Mouse (Mus musculus) embryonic facial prominence, embryonic 11.5 days (tissue): ENCODE measurements at regions not wholly inside any gene's neighbourhood (a gene's known extent, or its start where the extent isn't known, plus 50 kb on each side); places are given as distances from the start of the nearest gene placed in this dataset.

Experiments
- ATAC-seq: fragments of 200-750 bp; cut with Nextera tagmentation; replicated peaks from 2 replicates; pipeline ENCODE4 v1.8.0; 2017; ENCODE audit warnings: low read depth; ENCODE audit not compliant: insufficient number of reproducible peaks, low FRiP score, low TSS enrichment
- DNase-seq: peaks from one replicate; pipeline ENCODE4 v3.0.0-alpha.2; 2015; ENCODE audit warnings: low spot score
- H3K27ac ChIP-seq: fragments of 300-500 bp; sonication (generic); replicated peaks from 2 replicates; pipeline ENCODE4 v1.5.1; 2014; ENCODE audit warnings: mild to moderate bottlenecking, low read depth, low read length, control low read depth
- H3K27me3 ChIP-seq: fragments of 300-500 bp; sonication (generic); 2 replicates; pipeline ENCODE4 v1.6.1; 2014; ENCODE audit warnings: mild to moderate bottlenecking, low read length, moderate library complexity, mixed read lengths; ENCODE audit not compliant: control insufficient read depth, insufficient read depth
- H3K36me3 ChIP-seq: fragments of 300-500 bp; sonication (generic); replicated peaks from 2 replicates; pipeline ENCODE4 v1.6.1; 2014; ENCODE audit warnings: low read depth, mild to moderate bottlenecking, low read length, moderate library complexity, mixed read lengths; ENCODE audit not compliant: control insufficient read depth, insufficient read depth
- H3K4me1 ChIP-seq: fragments of 300-500 bp; sonication (generic); 2 replicates; pipeline ENCODE4 v1.6.1; 2014; ENCODE audit warnings: low read length, mixed read lengths; ENCODE audit not compliant: control insufficient read depth, insufficient read depth
- H3K4me2 ChIP-seq: fragments of 300-500 bp; sonication (generic); 2 replicates; pipeline ENCODE4 v1.6.1; 2014; ENCODE audit warnings: low read depth, mild to moderate bottlenecking, control low read depth, low read length, moderate library complexity
- H3K4me3 ChIP-seq: fragments of 300-500 bp; sonication (generic); 2 replicates; pipeline ENCODE4 v1.5.1; 2014; ENCODE audit warnings: low read depth, low read length, control low read depth
- H3K9ac ChIP-seq: fragments of 300-500 bp; sonication (generic); replicated peaks from 2 replicates; pipeline ENCODE4 v1.6.1; 2014; ENCODE audit warnings: mild to moderate bottlenecking, control low read depth, low read length
- H3K9me3 ChIP-seq: fragments of 300-500 bp; sonication (generic); replicated peaks from 2 replicates; pipeline ENCODE4 v1.6.1; 2016; ENCODE audit warnings: mild to moderate bottlenecking, low read length, inconsistent platforms, mixed read lengths; ENCODE audit not compliant: control insufficient read depth
- WGBS: fragments of 180-500 bp; shearing (Covaris S2); extraction: QIAGEN DNeasy Blood & Tissue Kit; methylation state at CpG from one replicate; pipeline ENCODE4 v1.1.7; 2014; 5-methylcytosine and 5-hydroxymethylcytosine counted together

- H3K9ac ChIP-seq: no peak overlapping the region
- H3K4me3 ChIP-seq: no peak overlapping the region
- H3K9me3 ChIP-seq: no peaks in the 10 kb centered on the region
- no peaks in the 10 kb centered on the region for H3K27me3 ChIP-seq
- H3K27ac ChIP-seq: no peak overlapping the region
- H3K36me3 ChIP-seq: no peaks in the 10 kb centered on the region
- no peaks in the 10 kb centered on the region for H3K4me1 ChIP-seq
- DNase-seq (no peak), ATAC-seq (no peak)
- no peak overlapping the region for H3K4me2 ChIP-seq
- 88% methylated on average over 1 of the region's 1 CpGs for WGBS
These were observed 191.6 kb upstream of the Acvr2a start for GRCm38 (mm10) chr2:48622316-48622715.

- H3K4me2 ChIP-seq: no peak overlapping the region
- DNase-seq: no peak
- H3K4me1 ChIP-seq: no peaks in the 10 kb centered on the region
- no peaks in the 10 kb centered on the region for H3K9me3 ChIP-seq
- no peak for ATAC-seq
- no peak overlapping the region for H3K4me3 ChIP-seq
- WGBS: 66% methylated on average over 6 of the region's 6 CpGs
- no peak overlapping the region for H3K27ac ChIP-seq
- no peaks in the 10 kb centered on the region for H3K27me3 ChIP-seq
- H3K9ac ChIP-seq: no peak overlapping the region
- H3K36me3 ChIP-seq: no peaks in the 10 kb centered on the region
These were observed 189.9 kb upstream of the Acvr2a start for GRCm38 (mm10) chr2:48624040-48624439.

DNA sequence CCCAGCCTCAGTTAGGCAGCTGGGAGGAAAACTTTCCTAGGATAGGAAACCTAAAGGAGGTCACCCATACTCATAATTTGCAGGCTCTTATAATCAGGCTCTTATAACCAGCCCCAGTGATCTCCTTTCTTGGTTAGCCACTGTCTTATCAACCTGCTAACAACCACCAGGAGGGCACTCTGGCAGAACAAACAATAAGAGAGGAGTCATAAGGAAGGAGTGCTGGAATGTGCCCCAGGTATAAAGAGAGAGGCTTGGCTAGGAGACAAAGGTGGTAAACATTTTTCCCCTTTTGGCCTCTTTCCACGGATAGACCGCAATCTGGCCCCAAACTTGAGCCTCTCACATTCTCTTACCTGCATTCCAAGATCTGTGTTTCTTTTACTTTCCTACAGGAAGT, 189.4 kb upstream of the Acvr2a start:
- Histone ChIP-seq H3K4me2 (no peak overlapping the region), H3K4me1 (no peaks in the 10 kb centered on the region), H3K9ac (no peak overlapping the region), H3K36me3 (no peaks in the 10 kb centered on the region), H3K9me3 (no peaks in the 10 kb centered on the region), H3K27ac (no peak overlapping the region), H3K27me3 (no peaks in the 10 kb centered on the region), H3K4me3 (no peak overlapping the region)
- DNase-seq (no peak), ATAC-seq (no peak)
- 70% methylated on average over 2 of the region's 2 CpGs for WGBS

GRCm38 (mm10) chr2:48627011-48627410, 186.9 kb upstream of the Acvr2a start:
- WGBS: 83% methylated on average over 4 of the region's 4 CpGs

GRCm38 (mm10) chr2:48629106-48630050, 184.5 kb upstream of the Acvr2a start:
- Histone ChIP-seq H3K27me3 (no peaks in the 10 kb centered on the region), H3K36me3 (no peaks in the 10 kb centered on the region), H3K27ac (no peak overlapping the region), H3K4me1 (no peaks in the 10 kb centered on the region), H3K9ac (no peak overlapping the region), H3K4me3 (no peak overlapping the region), H3K4me2 (no peak overlapping the region), H3K9me3 (no peaks in the 10 kb centered on the region)
- no peak for ATAC-seq
- DNase-seq: no peak
- WGBS: 71% methylated on average over 9 of the region's 9 CpGs

More at GRCm38 (mm10) chr2:48627011-48627410, 186.9 kb upstream of the Acvr2a start:
- H3K9me3 ChIP-seq: no peaks in the 10 kb centered on the region
- no peak overlapping the region for H3K4me3 ChIP-seq
- H3K27me3 ChIP-seq: no peaks in the 10 kb centered on the region
- H3K4me2 ChIP-seq: no peak overlapping the region
- no peak for DNase-seq
- H3K27ac ChIP-seq: no peak overlapping the region
- no peaks in the 10 kb centered on the region for H3K4me1 ChIP-seq
- H3K9ac ChIP-seq: no peak overlapping the region
- no peak for ATAC-seq
- H3K36me3 ChIP-seq: no peaks in the 10 kb centered on the region

DNA sequence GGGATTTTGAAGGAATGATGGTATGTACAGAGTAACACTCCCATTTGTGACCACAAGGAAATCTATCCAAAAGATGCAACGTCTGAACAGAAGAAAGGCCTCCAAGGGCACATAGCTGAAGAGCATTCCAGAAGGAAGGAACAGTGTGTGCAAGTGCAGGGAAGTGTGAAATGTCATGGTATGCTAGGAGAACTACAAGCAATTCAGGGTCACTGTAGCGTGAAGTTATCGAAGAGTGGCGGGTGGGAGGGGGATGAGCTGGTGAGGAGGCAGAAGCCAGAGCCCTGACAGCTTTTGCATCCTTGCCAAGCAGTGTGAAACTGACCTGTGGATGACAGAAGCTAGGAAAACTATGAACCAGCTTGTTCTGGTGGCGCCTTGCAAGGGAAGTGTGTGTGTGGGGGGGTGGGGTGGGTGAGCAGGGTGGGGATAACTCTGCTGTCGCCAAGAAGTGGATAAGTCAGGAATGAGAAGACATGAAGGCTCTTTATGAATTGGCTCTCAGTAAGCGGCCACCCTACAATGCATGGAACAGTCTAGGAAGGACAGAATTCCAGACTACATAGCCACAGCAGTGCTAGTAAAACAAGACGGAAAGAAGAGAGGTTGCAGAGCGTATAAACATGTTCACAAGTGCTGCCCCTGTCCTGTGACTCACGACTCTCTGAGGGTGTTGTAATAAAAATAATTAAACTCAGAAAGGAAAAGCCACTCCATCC, 179.3 kb upstream of the Acvr2a start:
- H3K36me3 ChIP-seq: no peaks in the 10 kb centered on the region
- WGBS: 74% methylated on average over 10 of the region's 10 CpGs
- H3K4me2 ChIP-seq: no peak overlapping the region
- no peak overlapping the region for H3K27ac ChIP-seq
- DNase-seq (peak; percentile 18), ATAC-seq (peak; percentile 62; the same call in 1 of the 2 replicates)
- H3K9ac ChIP-seq: no peak overlapping the region
- no peaks in the 10 kb centered on the region for H3K27me3 ChIP-seq
- no peak overlapping the region for H3K4me3 ChIP-seq
- H3K4me1 ChIP-seq: no peaks in the 10 kb centered on the region
- no peaks in the 10 kb centered on the region for H3K9me3 ChIP-seq

DNA sequence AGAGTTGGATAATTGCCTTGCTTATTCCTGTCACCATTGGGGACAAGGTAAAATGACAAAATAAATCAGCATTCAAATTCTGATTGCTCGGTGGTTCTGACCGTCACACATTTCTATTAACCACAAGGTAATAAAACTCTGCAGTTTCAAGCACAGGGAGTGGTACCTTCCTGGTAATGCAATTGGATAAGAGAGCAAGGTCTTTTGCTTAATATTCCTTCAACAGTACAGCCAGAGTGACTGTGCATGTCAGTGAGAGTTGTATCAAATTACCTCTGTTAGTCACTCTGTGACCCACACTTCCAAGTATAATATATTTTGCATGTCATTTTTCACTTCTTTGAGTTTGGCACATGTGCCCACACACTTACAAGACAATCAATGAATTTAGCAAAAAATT, 177.8 kb upstream of the Acvr2a start:
- ATAC-seq (no peak), DNase-seq (no peak)
- H3K4me2 ChIP-seq: no peak overlapping the region
- no peaks in the 10 kb centered on the region for H3K27me3 ChIP-seq
- WGBS: 57% methylated on average over 2 of the region's 2 CpGs
- H3K4me3 ChIP-seq: no peak overlapping the region
- H3K9me3 ChIP-seq: no peaks in the 10 kb centered on the region
- H3K4me1 ChIP-seq: no peaks in the 10 kb centered on the region
- H3K36me3 ChIP-seq: no peaks in the 10 kb centered on the region
- no peak overlapping the region for H3K9ac ChIP-seq
- no peak overlapping the region for H3K27ac ChIP-seq

- WGBS: 86% methylated on average over 3 of the region's 3 CpGs
- ATAC-seq: no peak
- H3K27ac ChIP-seq: no peak overlapping the region
- H3K27me3 ChIP-seq: no peaks in the 10 kb centered on the region
- no peak overlapping the region for H3K4me2 ChIP-seq
- no peaks in the 10 kb centered on the region for H3K9me3 ChIP-seq
- no peak for DNase-seq
- H3K4me1 ChIP-seq: no peaks in the 10 kb centered on the region
- no peaks in the 10 kb centered on the region for H3K36me3 ChIP-seq
- no peak overlapping the region for H3K9ac ChIP-seq
- H3K4me3 ChIP-seq: no peak overlapping the region
These were observed 169.8 kb upstream of the Acvr2a start for GRCm38 (mm10) chr2:48644114-48644513.
